Mouse (Mus musculus): ENCODE measurements at regions not wholly inside any gene's neighbourhood (a gene's known extent, or its start where the extent isn't known, plus 50 kb on each side); places are given as distances from the start of the nearest gene placed in this dataset.

GRCm38 (mm10) chr3:67661529-67661928 lies 79.0 kb downstream of the Mfsd1 start:
- Histone ChIP-seq H3K9ac (ENCODE audit: low read length) (no peak overlapping the region), H3K4me1 (ENCODE audit: control insufficient read depth, insufficient read depth, low read length) (no peaks in the 10 kb centered on the region), H3K27ac (ENCODE audit: low read depth, low read length) (no peak overlapping the region), H3K9me3 (replicated peaks; ENCODE audit: control insufficient read depth, low read length) (no peaks in the 10 kb centered on the region), H3K36me3 (ENCODE audit: control insufficient read depth, insufficient read depth, low read length) (no peaks in the 10 kb centered on the region), H3K4me2 (ENCODE audit: low read length) (no peak overlapping the region), H3K4me3 (ENCODE audit: low read depth, low read length) (no peak overlapping the region), H3K27me3 (replicated peaks; ENCODE audit: control insufficient read depth, insufficient read depth, low read length) (no peaks in the 10 kb centered on the region)
- WGBS: 92% methylated on average over 3 of the region's 3 CpGs
- ATAC-seq: no peak
- no peak for DNase-seq (ENCODE audit: low spot score)

- Histone ChIP-seq H3K27ac (ENCODE audit: low read depth, low read length) (no peak overlapping the region), H3K36me3 (ENCODE audit: control insufficient read depth, insufficient read depth, low read length) (no peaks in the 10 kb centered on the region), H3K4me3 (ENCODE audit: low read depth, low read length) (no peak overlapping the region), H3K9me3 (replicated peaks; ENCODE audit: control insufficient read depth, low read length) (no peaks in the 10 kb centered on the region), H3K27me3 (replicated peaks; ENCODE audit: control insufficient read depth, insufficient read depth, low read length) (no peaks in the 10 kb centered on the region), H3K9ac (ENCODE audit: low read length) (no peak overlapping the region), H3K4me2 (ENCODE audit: low read length) (no peak overlapping the region), H3K4me1 (ENCODE audit: control insufficient read depth, insufficient read depth, low read length) (no peaks in the 10 kb centered on the region)
- ATAC-seq: no peak
- WGBS: 66% methylated on average over 6 of the region's 6 CpGs
- DNase-seq (ENCODE audit: low spot score): no peak
Measured at GRCm38 (mm10) chr3:67709322-67709721, 126.8 kb downstream of the Mfsd1 start.

GRCm38 (mm10) chr3:67711716-67712115 lies 129.2 kb downstream of the Mfsd1 start:
- no peaks in the 10 kb centered on the region for H3K27me3 ChIP-seq (replicated peaks; ENCODE audit: control insufficient read depth, insufficient read depth, low read length)
- H3K4me3 ChIP-seq (ENCODE audit: low read depth, low read length): no peak overlapping the region
- no peaks in the 10 kb centered on the region for H3K36me3 ChIP-seq (ENCODE audit: control insufficient read depth, insufficient read depth, low read length)
- H3K27ac ChIP-seq (ENCODE audit: low read depth, low read length): no peak overlapping the region
- DNase-seq (ENCODE audit: low spot score) (peak; percentile 25), ATAC-seq (no peak)
- 70% methylated on average over 2 of the region's 2 CpGs for WGBS
- H3K4me1 ChIP-seq (ENCODE audit: control insufficient read depth, insufficient read depth, low read length): no peaks in the 10 kb centered on the region
- no peak overlapping the region for H3K4me2 ChIP-seq (ENCODE audit: low read length)
- no peak overlapping the region for H3K9ac ChIP-seq (ENCODE audit: low read length)
- no peaks in the 10 kb centered on the region for H3K9me3 ChIP-seq (replicated peaks; ENCODE audit: control insufficient read depth, low read length)

GRCm38 (mm10) chr3:67731921-67732320 lies 149.4 kb downstream of the Mfsd1 start:
- Histone ChIP-seq H3K4me2 (ENCODE audit: low read length) (no peak overlapping the region), H3K9me3 (replicated peaks; ENCODE audit: control insufficient read depth, low read length) (no peaks in the 10 kb centered on the region), H3K4me3 (ENCODE audit: low read depth, low read length) (no peak overlapping the region), H3K4me1 (ENCODE audit: control insufficient read depth, insufficient read depth, low read length) (no peaks in the 10 kb centered on the region), H3K9ac (ENCODE audit: low read length) (no peak overlapping the region), H3K36me3 (ENCODE audit: control insufficient read depth, insufficient read depth, low read length) (no peaks in the 10 kb centered on the region), H3K27ac (ENCODE audit: low read depth, low read length) (no peak overlapping the region), H3K27me3 (replicated peaks; ENCODE audit: control insufficient read depth, insufficient read depth, low read length) (no peaks in the 10 kb centered on the region)
- no peak for ATAC-seq
- DNase-seq (ENCODE audit: low spot score): no peak
- WGBS: 95% methylated on average over 3 of the region's 3 CpGs

- no peak overlapping the region for H3K9ac ChIP-seq (ENCODE audit: low read length)
- no peak overlapping the region for H3K27ac ChIP-seq (ENCODE audit: low read depth, low read length)
- no peak for DNase-seq (ENCODE audit: low spot score)
- 68% methylated on average over 2 of the region's 2 CpGs for WGBS
- no peaks in the 10 kb centered on the region for H3K4me1 ChIP-seq (ENCODE audit: control insufficient read depth, insufficient read depth, low read length)
- no peak overlapping the region for H3K4me3 ChIP-seq (ENCODE audit: low read depth, low read length)
- no peak overlapping the region for H3K4me2 ChIP-seq (ENCODE audit: low read length)
- H3K36me3 ChIP-seq (ENCODE audit: control insufficient read depth, insufficient read depth, low read length): no peaks in the 10 kb centered on the region
- no peak for ATAC-seq
- no peaks in the 10 kb centered on the region for H3K27me3 ChIP-seq (replicated peaks; ENCODE audit: control insufficient read depth, insufficient read depth, low read length)
- no peaks in the 10 kb centered on the region for H3K9me3 ChIP-seq (replicated peaks; ENCODE audit: control insufficient read depth, low read length)
Measured at GRCm38 (mm10) chr3:67732858-67733257, 150.3 kb downstream of the Mfsd1 start.

GRCm38 (mm10) chr3:67754256-67754655 lies 137.8 kb upstream of the Iqcj start:
- no peak overlapping the region for H3K9ac ChIP-seq (ENCODE audit: low read length)
- no peaks in the 10 kb centered on the region for H3K4me1 ChIP-seq (ENCODE audit: control insufficient read depth, insufficient read depth, low read length)
- no peak overlapping the region for H3K4me2 ChIP-seq (ENCODE audit: low read length)
- H3K9me3 ChIP-seq (replicated peaks; ENCODE audit: control insufficient read depth, low read length): no peaks in the 10 kb centered on the region
- WGBS: 94% methylated on average over 2 of the region's 2 CpGs
- no peak for ATAC-seq
- H3K36me3 ChIP-seq (ENCODE audit: control insufficient read depth, insufficient read depth, low read length): no peaks in the 10 kb centered on the region
- H3K27me3 ChIP-seq (replicated peaks; ENCODE audit: control insufficient read depth, insufficient read depth, low read length): no peaks in the 10 kb centered on the region
- no peak overlapping the region for H3K4me3 ChIP-seq (ENCODE audit: low read depth, low read length)
- no peak for DNase-seq (ENCODE audit: low spot score)
- no peak overlapping the region for H3K27ac ChIP-seq (ENCODE audit: low read depth, low read length)

- Histone ChIP-seq H3K36me3 (ENCODE audit: control insufficient read depth, insufficient read depth, low read length) (no peaks in the 10 kb centered on the region), H3K4me1 (ENCODE audit: control insufficient read depth, insufficient read depth, low read length) (no peaks in the 10 kb centered on the region), H3K4me2 (ENCODE audit: low read length) (no peak overlapping the region), H3K9me3 (replicated peaks; ENCODE audit: control insufficient read depth, low read length) (no peaks in the 10 kb centered on the region), H3K9ac (ENCODE audit: low read length) (no peak overlapping the region), H3K27me3 (replicated peaks; ENCODE audit: control insufficient read depth, insufficient read depth, low read length) (no peaks in the 10 kb centered on the region), H3K4me3 (ENCODE audit: low read depth, low read length) (no peak overlapping the region), H3K27ac (ENCODE audit: low read depth, low read length) (no peak overlapping the region)
- no peak for ATAC-seq
- no peak for DNase-seq (ENCODE audit: low spot score)
- WGBS: 77% methylated on average over 2 of the region's 2 CpGs
Measured at GRCm38 (mm10) chr3:67768603-67769002, 123.4 kb upstream of the Iqcj start.

GRCm38 (mm10) chr3:67773403-67773802 lies 118.6 kb upstream of the Iqcj start:
- H3K9me3 ChIP-seq (replicated peaks; ENCODE audit: control insufficient read depth, low read length): no peaks in the 10 kb centered on the region
- no peak overlapping the region for H3K27ac ChIP-seq (ENCODE audit: low read depth, low read length)
- no peaks in the 10 kb centered on the region for H3K27me3 ChIP-seq (replicated peaks; ENCODE audit: control insufficient read depth, insufficient read depth, low read length)
- no peak overlapping the region for H3K9ac ChIP-seq (ENCODE audit: low read length)
- H3K4me3 ChIP-seq (ENCODE audit: low read depth, low read length): no peak overlapping the region
- DNase-seq (ENCODE audit: low spot score): peak; percentile 83
- no peak overlapping the region for H3K4me2 ChIP-seq (ENCODE audit: low read length)
- H3K36me3 ChIP-seq (ENCODE audit: control insufficient read depth, insufficient read depth, low read length): no peaks in the 10 kb centered on the region
- WGBS: 48% methylated on average over 2 of the region's 2 CpGs
- peak; percentile 73; the same call in 1 of the 2 replicates for ATAC-seq
- H3K4me1 ChIP-seq (ENCODE audit: control insufficient read depth, insufficient read depth, low read length): no peaks in the 10 kb centered on the region

- Histone ChIP-seq H3K27ac (ENCODE audit: low read depth, low read length) (no peak overlapping the region), H3K9me3 (replicated peaks; ENCODE audit: control insufficient read depth, low read length) (no peaks in the 10 kb centered on the region), H3K4me3 (ENCODE audit: low read depth, low read length) (no peak overlapping the region), H3K4me1 (ENCODE audit: control insufficient read depth, insufficient read depth, low read length) (no peaks in the 10 kb centered on the region), H3K27me3 (replicated peaks; ENCODE audit: control insufficient read depth, insufficient read depth, low read length) (no peaks in the 10 kb centered on the region), H3K36me3 (ENCODE audit: control insufficient read depth, insufficient read depth, low read length) (no peaks in the 10 kb centered on the region), H3K9ac (ENCODE audit: low read length) (no peak overlapping the region), H3K4me2 (ENCODE audit: low read length) (no peak overlapping the region)
- no peak for DNase-seq (ENCODE audit: low spot score)
- 87% methylated on average over 4 of the region's 4 CpGs for WGBS
- no peak for ATAC-seq
Measured at GRCm38 (mm10) chr3:67782177-67782576, 109.8 kb upstream of the Iqcj start.
